Mouse (Mus musculus): ENCODE results near the gene Casc1. TPM values are rescaled to one million over a fixed set of nuclear protein-coding genes. Genes with fewer than 3 reads are reported as not detected.
"Not testable (repeated sequence)": the region's sequence is repeated elsewhere in the genome, so short reads cannot be mapped to it uniquely, and the experiment has no call there.

The Casc1 gene
- polyA plus RNA-seq, 1 experiment from 2014 or later: 0.14 TPM

DNA sequence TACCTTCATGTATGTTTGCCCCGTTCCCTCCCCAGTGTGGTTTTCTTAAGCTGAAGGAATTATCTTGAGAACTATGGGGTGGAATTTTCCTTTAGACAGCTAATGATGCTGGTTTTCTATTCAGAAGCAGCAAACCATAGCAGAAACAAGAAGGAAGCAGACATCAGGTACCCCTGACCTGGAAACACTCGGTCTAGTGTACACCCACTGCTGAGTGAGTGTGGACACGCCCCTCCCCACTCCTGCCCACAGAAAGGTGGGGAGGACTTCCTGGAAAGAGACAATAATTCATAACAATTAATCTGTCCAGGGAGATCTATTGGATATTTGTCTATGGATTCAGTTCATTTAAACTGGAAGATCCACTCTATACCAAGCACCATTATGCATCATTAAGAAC, 75.5 kb downstream of the Casc1 start:
- 72% methylated on average over 3 of the region's 3 CpGs for WGBS
- Histone ChIP-seq H3K27ac (replicated peaks in 1 of 2; ENCODE audit: control insufficient read depth in 1 of 2, insufficient read depth in 1 of 2, low read depth in 2 of 2, low read length in 2 of 2) (no peak overlapping the region), H3K4me2 (ENCODE audit: low read length) (no peak overlapping the region), H3K9ac (ENCODE audit: low read length) (no peak overlapping the region), H3K36me3 (ENCODE audit: control insufficient read depth, insufficient read depth, low read length) (no peaks in the 10 kb centered on the region), H3K4me3 (ENCODE audit: control insufficient read depth in 1 of 2, insufficient read depth in 1 of 2, low read depth in 1 of 2, low read length in 2 of 2) (no peak overlapping the region), H3K4me1 (ENCODE audit: control insufficient read depth in 2 of 2, insufficient read depth in 2 of 2, low read length in 2 of 2) (no peaks in the 10 kb centered on the region), H3K9me3 (ENCODE audit: control insufficient read depth, low read length) (no peaks in the 10 kb centered on the region), H3K27me3 (ENCODE audit: control insufficient read depth, insufficient read depth, low read length) (no peaks in the 10 kb centered on the region)
- ATAC-seq (ENCODE audit: insufficient number of reproducible peaks, insufficient read depth, low FRiP score, low read depth): no peak

DNA sequence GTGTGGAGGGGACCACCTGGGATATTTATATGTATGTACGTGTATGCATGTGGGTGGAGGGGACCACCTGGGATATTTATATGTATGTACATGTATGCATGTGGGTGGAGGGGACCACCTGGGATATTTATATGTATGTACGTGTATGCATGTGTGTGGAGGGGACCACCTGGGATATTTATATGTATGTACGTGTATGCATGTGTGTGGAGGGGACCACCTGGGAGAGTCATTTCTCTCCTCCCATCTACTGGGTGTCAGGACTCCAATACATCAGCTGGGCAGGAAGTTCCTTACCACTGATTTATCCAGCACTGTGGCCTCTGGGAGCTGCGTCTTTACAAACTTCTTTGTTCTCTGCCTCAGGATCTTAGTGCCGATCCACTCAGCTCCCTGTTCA, 77.8 kb downstream of the Casc1 start:
- not testable (repeated sequence) for H3K27me3 ChIP-seq (ENCODE audit: control insufficient read depth, insufficient read depth, low read length); H3K4me3 ChIP-seq (ENCODE audit: control insufficient read depth in 1 of 2, insufficient read depth in 1 of 2, low read depth in 1 of 2, low read length in 2 of 2); H3K27ac ChIP-seq (replicated peaks in 1 of 2; ENCODE audit: control insufficient read depth in 1 of 2, insufficient read depth in 1 of 2, low read depth in 2 of 2, low read length in 2 of 2); H3K9ac ChIP-seq (ENCODE audit: low read length); H3K36me3 ChIP-seq (ENCODE audit: control insufficient read depth, insufficient read depth, low read length); H3K4me2 ChIP-seq (ENCODE audit: low read length); ATAC-seq (ENCODE audit: insufficient number of reproducible peaks, insufficient read depth, low FRiP score, low read depth); H3K4me1 ChIP-seq (ENCODE audit: control insufficient read depth in 2 of 2, insufficient read depth in 2 of 2, low read length in 2 of 2); H3K9me3 ChIP-seq (ENCODE audit: control insufficient read depth, low read length)
- 82% methylated on average over 5 of the region's 5 CpGs for WGBS

DNA sequence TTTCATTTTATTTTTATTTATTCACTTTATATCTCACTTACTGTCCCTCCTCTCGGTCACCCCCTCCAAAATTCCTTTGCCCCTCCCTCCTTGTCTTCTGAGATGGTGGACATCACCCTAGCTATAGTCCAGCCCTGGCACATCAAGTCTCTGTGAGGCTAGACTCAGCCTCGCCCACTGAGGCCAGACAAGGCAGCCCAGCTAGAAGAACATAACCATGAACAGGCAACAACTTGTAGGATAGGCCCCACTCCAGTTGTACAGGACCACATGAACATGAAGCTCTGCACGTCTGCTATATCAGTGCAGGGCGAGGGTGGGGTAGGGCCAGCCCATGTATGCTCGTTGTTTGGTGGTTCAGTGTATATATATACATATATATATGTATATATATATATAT, 78.8 kb downstream of the Casc1 start:
- H3K36me3 ChIP-seq (ENCODE audit: control insufficient read depth, insufficient read depth, low read length): no peaks in the 10 kb centered on the region
- H3K4me2 ChIP-seq (ENCODE audit: low read length): no peak overlapping the region
- H3K9ac ChIP-seq (ENCODE audit: low read length): no peak overlapping the region
- H3K4me1 ChIP-seq (ENCODE audit: control insufficient read depth in 2 of 2, insufficient read depth in 2 of 2, low read length in 2 of 2): no peaks in the 10 kb centered on the region
- 79% methylated on average over 5 of the region's 5 CpGs for WGBS
- no peaks in the 10 kb centered on the region for H3K27me3 ChIP-seq (ENCODE audit: control insufficient read depth, insufficient read depth, low read length)
- ATAC-seq (ENCODE audit: insufficient number of reproducible peaks, insufficient read depth, low FRiP score, low read depth): no peak
- H3K4me3 ChIP-seq (ENCODE audit: control insufficient read depth in 1 of 2, insufficient read depth in 1 of 2, low read depth in 1 of 2, low read length in 2 of 2): no peak overlapping the region
- H3K9me3 ChIP-seq (ENCODE audit: control insufficient read depth, low read length): no peaks in the 10 kb centered on the region
- H3K27ac ChIP-seq (replicated peaks in 1 of 2; ENCODE audit: control insufficient read depth in 1 of 2, insufficient read depth in 1 of 2, low read depth in 2 of 2, low read length in 2 of 2): no peak overlapping the region

DNA sequence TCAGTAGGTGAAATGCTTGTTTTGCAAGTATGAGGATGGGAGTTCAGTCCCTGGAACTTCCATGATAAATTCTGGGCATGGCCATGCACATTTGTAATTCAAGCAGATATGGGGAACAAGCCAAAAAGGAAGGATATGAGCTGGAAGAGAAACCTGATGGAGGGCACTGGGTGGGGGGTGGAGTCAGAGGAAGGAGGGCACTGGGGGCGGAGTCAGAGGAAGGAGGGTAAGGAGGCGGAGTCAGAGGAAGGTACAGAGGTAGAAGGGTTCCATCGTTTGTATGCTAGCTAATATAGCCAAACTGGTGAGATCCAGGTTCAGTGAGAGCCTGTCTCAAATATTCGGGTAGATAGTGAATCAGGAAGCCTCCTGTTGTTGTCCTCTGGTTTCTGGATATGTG, 81.2 kb downstream of the Casc1 start:
- no peak overlapping the region for H3K9ac ChIP-seq (ENCODE audit: low read length)
- H3K9me3 ChIP-seq (ENCODE audit: control insufficient read depth, low read length): no peaks in the 10 kb centered on the region
- ATAC-seq (ENCODE audit: insufficient number of reproducible peaks, insufficient read depth, low FRiP score, low read depth): no peak
- no peak overlapping the region for H3K27ac ChIP-seq (replicated peaks in 1 of 2; ENCODE audit: control insufficient read depth in 1 of 2, insufficient read depth in 1 of 2, low read depth in 2 of 2, low read length in 2 of 2)
- WGBS: 77% methylated on average over 4 of the region's 4 CpGs
- no peak overlapping the region for H3K4me3 ChIP-seq (ENCODE audit: control insufficient read depth in 1 of 2, insufficient read depth in 1 of 2, low read depth in 1 of 2, low read length in 2 of 2)
- no peaks in the 10 kb centered on the region for H3K27me3 ChIP-seq (ENCODE audit: control insufficient read depth, insufficient read depth, low read length)
- H3K36me3 ChIP-seq (ENCODE audit: control insufficient read depth, insufficient read depth, low read length): no peaks in the 10 kb centered on the region
- no peak overlapping the region for H3K4me2 ChIP-seq (ENCODE audit: low read length)
- H3K4me1 ChIP-seq (ENCODE audit: control insufficient read depth in 2 of 2, insufficient read depth in 2 of 2, low read length in 2 of 2): peaks cover 11 to 20% of the 10 kb centered on the region in 2 experiments

DNA sequence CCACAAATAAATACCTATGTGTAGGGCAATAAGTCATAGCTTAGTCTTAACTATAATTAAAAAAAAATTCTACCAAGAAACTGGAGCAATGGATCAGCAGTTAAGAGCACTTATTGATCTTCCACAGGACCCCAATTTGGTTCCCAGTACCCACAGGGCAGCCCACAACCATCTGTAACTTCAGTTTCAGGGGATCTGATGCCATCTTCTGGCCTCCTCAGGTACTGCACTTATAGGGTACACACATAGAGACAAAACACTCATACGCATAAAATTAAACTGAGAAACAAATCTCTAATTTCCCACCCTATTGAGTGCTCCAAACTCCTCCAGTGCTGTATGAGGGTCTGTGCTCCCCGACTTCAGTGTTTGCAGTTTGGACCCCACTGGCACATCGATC, 83.2 kb downstream of the Casc1 start:
- Histone ChIP-seq H3K27ac (replicated peaks in 1 of 2; ENCODE audit: control insufficient read depth in 1 of 2, insufficient read depth in 1 of 2, low read depth in 2 of 2, low read length in 2 of 2) (no peak overlapping the region), H3K4me3 (ENCODE audit: control insufficient read depth in 1 of 2, insufficient read depth in 1 of 2, low read depth in 1 of 2, low read length in 2 of 2) (no peak overlapping the region), H3K4me2 (ENCODE audit: low read length) (no peak overlapping the region), H3K9me3 (ENCODE audit: control insufficient read depth, low read length) (no peaks in the 10 kb centered on the region), H3K9ac (ENCODE audit: low read length) (no peak overlapping the region), H3K27me3 (ENCODE audit: control insufficient read depth, insufficient read depth, low read length) (no peaks in the 10 kb centered on the region), H3K4me1 (ENCODE audit: control insufficient read depth in 2 of 2, insufficient read depth in 2 of 2, low read length in 2 of 2) (peaks cover 11 to 29% of the 10 kb centered on the region in 2 experiments), H3K36me3 (ENCODE audit: control insufficient read depth, insufficient read depth, low read length) (no peaks in the 10 kb centered on the region)
- ATAC-seq (ENCODE audit: insufficient number of reproducible peaks, insufficient read depth, low FRiP score, low read depth): no peak
- WGBS: 97% methylated on average over 3 of the region's 3 CpGs

DNA sequence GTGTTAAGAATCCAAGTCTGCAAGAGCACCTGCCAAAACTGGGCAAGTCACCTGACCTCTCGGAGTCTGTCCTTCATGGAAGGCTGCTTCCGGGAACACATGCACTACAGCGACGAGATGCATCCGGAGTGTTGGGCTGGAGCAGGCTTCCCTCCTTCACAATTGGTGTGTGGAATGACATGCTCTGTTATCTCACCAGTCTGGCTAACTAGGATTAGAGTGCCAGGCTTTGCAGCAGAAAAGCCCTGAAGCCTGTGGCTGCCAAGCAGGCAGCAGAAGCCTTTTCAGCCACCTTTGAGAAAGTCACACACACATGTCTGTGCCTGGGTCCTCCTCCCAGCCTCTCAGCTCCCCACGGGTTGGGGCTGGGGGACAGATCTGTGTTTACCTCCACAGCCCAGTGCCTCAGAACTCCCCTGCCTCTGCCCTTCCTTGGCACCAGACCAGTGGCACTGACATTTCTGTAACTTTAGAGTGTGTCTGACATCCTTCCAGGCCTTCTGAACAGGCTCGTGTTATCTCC, 85.2 kb downstream of the Casc1 start:
- ATAC-seq (ENCODE audit: insufficient number of reproducible peaks, insufficient read depth, low FRiP score, low read depth): peak; percentile 63
- Histone ChIP-seq H3K9me3 (ENCODE audit: control insufficient read depth, low read length) (no peaks in the 10 kb centered on the region), H3K4me1 (ENCODE audit: control insufficient read depth in 2 of 2, insufficient read depth in 2 of 2, low read length in 2 of 2) (peaks cover 21 to 49% of the 10 kb centered on the region in 2 experiments), H3K27ac (replicated peaks in 1 of 2; ENCODE audit: control insufficient read depth in 1 of 2, insufficient read depth in 1 of 2, low read depth in 2 of 2, low read length in 2 of 2) (peak overlapping the region; percentile 92 to 93), H3K27me3 (ENCODE audit: control insufficient read depth, insufficient read depth, low read length) (no peaks in the 10 kb centered on the region), H3K36me3 (ENCODE audit: control insufficient read depth, insufficient read depth, low read length) (no peaks in the 10 kb centered on the region), H3K9ac (ENCODE audit: low read length) (peak overlapping the region; percentile 51), H3K4me2 (ENCODE audit: low read length) (peak overlapping the region; percentile 28), H3K4me3 (ENCODE audit: control insufficient read depth in 1 of 2, insufficient read depth in 1 of 2, low read depth in 1 of 2, low read length in 2 of 2) (no peak overlapping the region)
- 12% methylated on average over 7 of the region's 7 CpGs for WGBS

Other genes with a start within 250 kb of the Casc1 start
- 4.6 and 6.2 TPM in 2 replicates for gene Bcat1, start 134.8 kb downstream of the Casc1 start, polyA plus RNA-seq (2014; fragmentation: Nextera tagmentation; extraction: Ambion mirVana)
- 1.4 and 1.8 TPM in 2 replicates for gene Lrmp, start 95.4 kb downstream of the Casc1 start, polyA plus RNA-seq (2014; fragmentation: Nextera tagmentation; extraction: Ambion mirVana)
- 64.8 and 67.6 TPM in 2 replicates for gene Etfrf1, start 129 bp upstream of the Casc1 start, polyA plus RNA-seq (2014; fragmentation: Nextera tagmentation; extraction: Ambion mirVana)
- 42.8 and 46.3 TPM in 2 replicates for gene Kras, start 39.2 kb upstream of the Casc1 start, polyA plus RNA-seq (2014; fragmentation: Nextera tagmentation; extraction: Ambion mirVana)

Measured in heart, embryonic 14.5 days (tissue).